Mouse (Mus musculus) thymus, adult 18-20 months (tissue): ENCODE data around the gene Smad3.

ENCODE experiments used
- DNase-seq, 2 experiments: peaks; one replicate each; pipeline ENCODE4 v3.0.0; 2022; ENCODE audit warnings: mixed read lengths in 2 of 2

Gene Smad3

DNA sequence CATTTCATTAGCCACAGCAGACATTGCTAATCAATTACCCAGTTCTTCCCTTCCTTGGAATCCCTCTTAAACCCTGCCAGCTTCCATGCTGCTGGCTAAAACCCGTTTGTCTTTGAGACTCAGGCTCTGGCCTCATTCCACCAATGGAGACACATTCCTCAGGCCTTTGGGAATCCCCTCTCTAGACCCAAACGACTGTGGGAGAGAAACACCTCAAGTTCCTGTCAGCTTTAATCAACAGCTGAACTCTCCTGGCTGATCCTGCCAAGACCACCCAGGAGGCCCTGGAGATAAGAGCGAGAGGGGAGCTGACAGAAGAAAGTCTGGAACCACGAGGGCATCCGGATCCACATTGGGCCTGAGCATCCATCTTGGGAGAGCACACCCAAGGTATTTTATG is 13.9 kb upstream of the Smad3 start:
- DNase-seq: no peak

- DNase-seq: no peak
These were observed 3.7 kb upstream of the Smad3 start for GRCm38 (mm10) chr9:63761367-63762094.

GRCm38 (mm10) chr9:63760783-63761182 is 3.0 kb upstream of the Smad3 start:
- DNase-seq: no peak

- DNase-seq: no peak
These were observed 2.4 kb upstream of the Smad3 start for GRCm38 (mm10) chr9:63759973-63760722.

DNA sequence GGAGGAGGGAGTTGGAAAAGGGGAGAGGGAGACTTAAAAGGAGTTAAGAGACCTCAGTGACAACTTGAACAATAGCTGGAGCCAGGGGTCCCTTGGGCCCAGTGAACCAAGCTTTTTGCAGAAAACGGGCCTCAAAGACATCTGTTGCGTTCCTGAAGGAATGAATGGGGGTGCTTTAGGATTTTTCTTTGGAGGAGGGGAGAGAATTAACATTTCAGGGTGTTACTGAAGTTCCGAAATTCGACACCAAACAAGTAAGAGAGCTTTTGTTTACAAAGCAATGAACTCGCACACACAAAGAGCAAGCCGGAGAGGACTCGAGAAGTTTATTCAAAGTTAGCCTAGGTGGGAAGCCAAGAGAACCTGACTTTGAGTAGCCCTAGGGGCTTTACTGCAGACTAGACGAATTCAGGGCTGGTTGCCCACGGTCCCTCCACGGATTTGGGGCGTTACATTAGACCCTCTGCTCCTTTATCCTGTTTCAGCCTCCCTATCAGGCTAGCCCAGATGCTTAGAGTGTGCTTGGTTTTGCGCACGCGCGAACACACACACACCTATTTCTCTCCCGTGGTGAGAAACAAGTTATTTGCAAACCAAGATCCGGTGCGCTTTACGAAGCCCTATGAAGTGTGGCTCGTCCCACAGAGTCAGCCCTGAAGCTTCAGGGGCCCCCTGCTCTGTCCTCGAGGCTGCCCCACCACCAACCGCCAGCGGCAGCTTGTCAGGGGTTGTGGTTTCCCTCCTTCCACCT is 1.0 kb upstream of the Smad3 start:
- peak; percentile 71 to 86 for DNase-seq

DNA sequence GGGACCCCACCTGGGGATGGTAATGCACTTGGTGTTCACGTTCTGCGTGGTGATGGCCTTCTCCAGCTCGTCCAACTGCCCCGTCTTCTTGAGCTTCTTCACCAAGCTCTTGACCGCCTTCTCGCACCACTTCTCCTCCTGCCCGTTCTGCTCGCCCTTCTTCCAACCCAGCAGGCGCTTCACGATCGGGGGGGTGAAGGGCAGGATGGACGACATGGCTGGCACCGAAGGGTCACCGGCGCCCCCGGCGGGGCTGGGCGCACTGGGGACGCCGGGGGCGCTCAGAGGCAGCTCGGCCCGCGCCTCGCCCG is 377 bp downstream of the Smad3 start:
- DNase-seq: no peak

- peak; percentile 48 to 52 for DNase-seq
These were observed 973 bp downstream of the Smad3 start for GRCm38 (mm10) chr9:63756581-63757461.

GRCm38 (mm10) chr9:63755671-63756543 is 1.9 kb downstream of the Smad3 start:
- DNase-seq: no peak

DNA sequence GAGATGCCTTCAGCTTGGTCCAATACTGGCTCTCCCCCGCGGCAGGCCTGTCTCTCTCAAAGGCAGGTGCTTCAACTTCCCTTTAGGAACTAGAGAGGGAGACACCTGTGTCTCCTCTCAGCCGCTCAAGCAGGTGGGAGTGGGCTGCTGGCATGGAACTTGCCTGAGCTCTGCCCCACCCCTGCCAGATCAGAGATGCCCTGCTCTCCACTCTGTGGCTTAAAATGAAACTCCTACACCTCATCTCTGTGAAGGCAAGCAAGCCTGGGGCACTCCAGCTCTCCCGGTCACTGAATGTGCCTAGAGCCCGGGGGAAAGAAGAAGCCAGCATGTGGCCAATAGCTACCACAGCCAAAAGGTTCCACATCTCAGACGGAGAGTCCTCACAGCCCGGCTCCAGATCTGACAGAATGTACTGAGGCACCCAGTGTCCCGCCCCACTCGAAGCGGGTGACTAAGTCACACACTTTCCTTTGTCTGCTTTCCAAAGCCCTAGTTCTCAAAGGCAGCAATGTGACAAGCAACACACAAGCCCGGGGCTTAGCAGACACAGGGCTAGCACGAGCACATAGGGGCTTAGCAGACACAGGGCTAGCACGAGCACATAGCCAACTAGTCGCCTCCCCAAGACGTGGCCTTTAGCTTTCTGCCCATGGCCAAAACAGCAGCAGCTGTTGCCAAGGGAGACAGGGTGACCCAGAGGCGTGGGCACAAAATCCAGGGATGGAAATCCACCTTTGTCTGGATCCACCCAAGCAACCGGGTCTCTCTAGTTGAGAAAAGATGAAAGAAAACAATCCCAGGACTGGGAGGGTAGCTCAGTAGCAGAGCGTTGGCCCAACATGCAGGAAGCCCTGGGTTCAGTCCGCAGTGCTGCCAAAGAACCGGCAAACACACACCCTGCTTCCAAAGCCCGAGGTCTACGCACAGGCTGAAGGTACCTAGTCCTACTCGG is 3.0 kb downstream of the Smad3 start:
- DNase-seq: peak; percentile 32 to 57

- no peak for DNase-seq
These were observed 3.8 kb downstream of the Smad3 start for GRCm38 (mm10) chr9:63754039-63754438.

DNA sequence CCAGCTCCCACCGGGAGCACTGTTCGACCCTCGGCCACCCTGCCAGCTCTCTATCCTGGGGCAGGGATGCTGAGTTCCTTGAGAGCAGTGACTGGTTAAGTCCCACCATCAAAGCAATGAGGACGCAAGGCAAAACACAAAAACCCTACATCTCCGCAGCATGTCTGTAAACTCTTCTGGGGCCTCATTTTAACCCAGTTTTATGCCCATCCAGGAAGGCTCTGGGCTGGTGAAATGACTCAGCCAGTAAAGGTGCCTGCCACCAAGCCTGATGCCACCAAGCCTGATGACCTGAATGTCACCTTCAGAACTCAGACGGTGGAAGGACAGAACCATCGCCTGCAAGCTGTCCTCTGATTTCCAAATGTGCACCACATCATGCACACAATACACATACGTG is 4.4 kb downstream of the Smad3 start:
- no peak for DNase-seq

DNA sequence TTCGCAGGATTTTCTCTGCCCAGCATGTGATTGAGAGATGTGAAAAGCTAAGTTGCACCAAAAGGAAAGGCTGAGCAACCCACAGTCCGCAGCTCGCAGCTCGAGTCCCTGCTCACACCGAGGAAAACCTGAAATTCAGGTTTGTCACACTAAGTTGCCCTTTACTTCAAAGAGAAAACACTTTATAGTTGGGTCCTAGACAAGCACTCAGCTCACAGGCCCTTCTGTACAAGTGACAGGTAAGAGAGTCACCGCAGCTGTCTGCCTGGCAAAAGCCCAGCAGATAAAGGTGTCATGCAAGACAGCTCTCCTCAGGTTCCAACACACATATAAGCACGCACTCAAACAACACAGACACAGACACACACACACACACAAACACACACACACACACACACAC is 5.2 kb downstream of the Smad3 start:
- DNase-seq: no peak

- DNase-seq: no peak
These were observed 6.5 kb downstream of the Smad3 start for GRCm38 (mm10) chr9:63751325-63751724.

- DNase-seq: no peak
These were observed 7.3 kb downstream of the Smad3 start for GRCm38 (mm10) chr9:63750360-63750974.

GRCm38 (mm10) chr9:63749296-63749915 is 8.4 kb downstream of the Smad3 start:
- DNase-seq: no peak

- DNase-seq: no peak
These were observed 10.0 kb downstream of the Smad3 start for GRCm38 (mm10) chr9:63747645-63748295.

DNA sequence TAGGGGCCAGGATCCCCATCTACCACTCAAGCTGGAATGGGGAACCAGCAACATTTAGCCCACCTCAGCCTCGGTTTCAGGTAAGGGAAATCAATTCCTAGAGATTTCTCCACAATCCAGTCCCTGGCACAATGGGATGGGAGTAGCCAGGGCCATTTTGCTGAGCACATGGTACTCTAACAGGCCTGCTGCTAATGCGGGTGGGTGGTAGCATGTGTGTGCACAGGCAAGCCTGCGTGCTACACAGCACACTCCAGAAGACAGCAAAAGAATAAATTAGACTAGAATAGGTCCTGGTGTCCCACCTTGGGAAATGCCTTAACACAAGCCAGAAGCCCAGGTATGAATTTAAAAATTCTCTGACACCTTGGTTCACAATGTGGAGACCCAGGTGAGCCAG is 10.8 kb downstream of the Smad3 start:
- no peak for DNase-seq

DNA sequence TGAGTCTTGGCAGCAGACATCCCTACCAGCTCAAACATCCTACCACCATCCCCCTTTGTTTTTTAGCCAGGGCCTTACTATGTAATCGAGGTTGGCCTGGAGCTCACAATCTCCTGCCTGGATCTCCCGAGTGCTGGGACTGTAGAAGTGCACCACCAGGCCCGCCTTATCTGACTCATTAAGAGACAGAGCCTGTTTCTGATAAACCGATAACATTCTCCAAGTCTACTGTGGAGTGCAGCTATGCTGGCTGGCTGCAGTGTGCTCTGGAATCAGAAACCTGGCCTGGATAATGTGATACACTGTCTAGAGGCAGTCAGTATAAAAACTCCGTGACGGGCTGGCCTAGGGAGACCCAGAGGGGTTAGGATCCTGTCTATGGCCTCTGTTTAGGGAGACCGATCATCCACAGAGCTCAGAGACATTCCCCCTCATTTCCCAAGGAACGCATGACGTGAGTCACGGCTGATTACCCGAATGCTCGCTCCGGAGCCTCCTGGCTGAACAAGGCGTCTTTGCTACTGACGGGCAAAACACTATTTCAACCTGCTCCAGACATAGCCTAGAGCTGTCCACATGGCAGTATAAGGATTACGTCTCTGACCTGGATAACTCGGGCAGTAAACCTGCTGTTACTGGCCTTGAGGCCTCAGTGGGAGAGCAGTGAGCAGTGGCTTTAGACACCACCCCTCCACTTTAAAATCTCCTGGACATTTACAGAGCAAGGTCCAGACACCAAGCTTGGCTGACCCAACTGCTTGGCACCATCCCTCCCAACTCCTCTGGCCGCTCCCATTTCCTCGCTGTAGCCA is 11.8 kb downstream of the Smad3 start:
- no peak for DNase-seq
